In genomic region chr5:66613725-66614124, GRCm38 (mm10) we compare ENCODE assay signal across 22 mouse cellular contexts. TPM values are rescaled to one million over a fixed set of nuclear protein-coding genes. Genes with fewer than 3 reads are reported as not detected.
A peak's percentile ranks its signal among the peaks of the same experiment; 100 is the strongest.
DNase-seq lines count a peak whose midpoint lies in the region; ATAC-seq and TF ChIP-seq lines count a peak whose summit lies in the region.
"Had no signal": no experiment of that assay in that cellular context is flagged by ENCODE, and none has a peak within 500 bp of the region (broad histone marks: within the 10 kb centered on the region; RNA-seq: fewer than 3 reads in every experiment).

No protein-coding gene starts in this region.

- no peak overlapping the region for H3ac ChIP-seq in myocyte (ENCODE audit: control insufficient read depth, insufficient read length)

- H3K4me3 ChIP-seq in hindbrain, embryonic 12.5 days = no peak overlapping the region
- no peak overlapping the region for H3K4me3 ChIP-seq in hindbrain, embryonic 10.5 days
- H3K4me3 ChIP-seq in kidney, postnatal 0 days (replicated peaks; ENCODE audit: low read depth, low read length) = no peak overlapping the region
- no peak overlapping the region for H3K4me3 ChIP-seq in myocyte
- H3K4me3 ChIP-seq: embryonic facial prominence, embryonic 13.5 days; erythroblast, embryonic 14.5 days; forebrain, embryonic 12.5 days; hindbrain, embryonic 15.5 days; midbrain, embryonic 10.5 days had no signal

- no peak overlapping the region for H3K4me2 ChIP-seq in hindbrain, embryonic 12.5 days (replicated peaks)
- H3K4me2 ChIP-seq in kidney, postnatal 0 days (ENCODE audit: low read length) = no peak overlapping the region
- H3K4me2 ChIP-seq in myocyte (ENCODE audit: low read depth) = peak overlapping the region; percentile 85
- H3K4me2 ChIP-seq: forebrain, embryonic 12.5 days; hindbrain, embryonic 15.5 days; lung, embryonic 14.5 days had no signal

- no peaks in the 10 kb centered on the region for H3K27me3 ChIP-seq in hindbrain, embryonic 12.5 days
- H3K27me3 ChIP-seq in hindbrain, embryonic 10.5 days (ENCODE audit: insufficient read depth, poor library complexity, severe bottlenecking) = no peaks in the 10 kb centered on the region
- no peaks in the 10 kb centered on the region for H3K27me3 ChIP-seq in kidney, postnatal 0 days (ENCODE audit: insufficient read depth, low read length)
- H3K27me3 ChIP-seq in myocyte (ENCODE audit: control insufficient read depth, insufficient read depth, insufficient read length) = no peaks in the 10 kb centered on the region
- H3K27me3 ChIP-seq: embryonic facial prominence, embryonic 13.5 days; forebrain, embryonic 12.5 days; hindbrain, embryonic 15.5 days had no signal

- TF ChIP-seq CTCF in kidney, postnatal 0 days (IDR thresholded peaks at IDR 0.05; ENCODE audit: low read depth) = no peak

- peak; percentile 32 for ATAC-seq in frontal cortex, adult (ENCODE audit: low TSS enrichment)
- no peak for ATAC-seq in hindbrain, embryonic 12.5 days (ENCODE audit: low FRiP score)
- no peak for ATAC-seq in kidney, postnatal 0 days (replicated peaks; ENCODE audit: low FRiP score, low read depth)
- ATAC-seq: midbrain, embryonic 16.5 days had no signal

- no peak for TF ChIP-seq POLR2A in myocyte (IDR thresholded peaks at IDR 0.05; ENCODE audit: insufficient read length, low read depth)

- peak overlapping the region; percentile 52; the same call in 1 of the 2 replicates for H3K27ac ChIP-seq in hindbrain, embryonic 12.5 days
- no peak overlapping the region for H3K27ac ChIP-seq in hindbrain, embryonic 10.5 days
- H3K27ac ChIP-seq in kidney, postnatal 0 days = peak overlapping the region; percentile 58
- H3K27ac ChIP-seq: embryonic facial prominence, embryonic 13.5 days; forebrain, embryonic 12.5 days; liver, embryonic 14.5 days had no signal

- no peaks in the 10 kb centered on the region for H3K36me3 ChIP-seq in hindbrain, embryonic 12.5 days
- H3K36me3 ChIP-seq in hindbrain, embryonic 10.5 days = no peaks in the 10 kb centered on the region
- H3K36me3 ChIP-seq in kidney, postnatal 0 days (ENCODE audit: insufficient read depth, low read length) = no peaks in the 10 kb centered on the region
- no peaks in the 10 kb centered on the region for H3K36me3 ChIP-seq in myocyte (ENCODE audit: control insufficient read depth, insufficient read depth)
- H3K36me3 ChIP-seq: embryonic facial prominence, embryonic 13.5 days; forebrain, embryonic 12.5 days; hindbrain, embryonic 15.5 days; midbrain, embryonic 10.5 days had no signal

- H3K79me2 ChIP-seq in myocyte (ENCODE audit: control insufficient read depth, insufficient read depth) = peaks cover 92% of the 10 kb centered on the region

- no peak for DNase-seq in frontal cortex, postnatal 25 days (ENCODE audit: low spot score in 2 of 2)
- DNase-seq in hindbrain, embryonic 10.5 days (ENCODE audit: low spot score) = no peak
- peak; percentile 65 for DNase-seq in kidney, postnatal 0 days (ENCODE audit: low spot score)
- DNase-seq in kidney, adult 9 months = no peak
- no peak for DNase-seq in adipocyte (ENCODE audit: low spot score)
- DNase-seq: adrenal gland, postnatal 14 days; cerebellum, adult 8-10 months; embryo, embryonic 11 days; gastrocnemius, postnatal 10 days; kidney, postnatal 10 days; lung, embryonic 14.5 days; right cerebral cortex, postnatal 14 days had no signal

- no peak overlapping the region for H3K9ac ChIP-seq in hindbrain, embryonic 12.5 days
- no peak overlapping the region for H3K9ac ChIP-seq in kidney, postnatal 0 days (ENCODE audit: low read depth, low read length)
- H3K9ac ChIP-seq: embryonic facial prominence, embryonic 13.5 days; forebrain, embryonic 12.5 days; hindbrain, embryonic 15.5 days; liver, embryonic 14.5 days; lung, embryonic 14.5 days had no signal

- 71% methylated on average over 3 of the region's 3 CpGs for WGBS in hindbrain, embryonic 12.5 days
- WGBS in hindbrain, embryonic 10.5 days = 68% methylated on average over 3 of the region's 3 CpGs
- 20% methylated on average over 3 of the region's 3 CpGs for WGBS in kidney, postnatal 0 days

- peaks cover 37% of the 10 kb centered on the region for H3K4me1 ChIP-seq in hindbrain, embryonic 12.5 days
- peaks cover 50% of the 10 kb centered on the region for H3K4me1 ChIP-seq in hindbrain, embryonic 10.5 days (replicated peaks)
- peaks cover 50% of the 10 kb centered on the region for H3K4me1 ChIP-seq in kidney, postnatal 0 days (replicated peaks; ENCODE audit: insufficient read depth, low read length)

- H3K9me3 ChIP-seq in hindbrain, embryonic 12.5 days (replicated peaks) = no peaks in the 10 kb centered on the region
- no peaks in the 10 kb centered on the region for H3K9me3 ChIP-seq in hindbrain, embryonic 10.5 days
- H3K9me3 ChIP-seq in kidney, postnatal 0 days (replicated peaks; ENCODE audit: low read length) = no peaks in the 10 kb centered on the region
- H3K9me3 ChIP-seq: embryonic facial prominence, embryonic 13.5 days; forebrain, embryonic 12.5 days; hindbrain, embryonic 15.5 days; midbrain, embryonic 10.5 days had no signal

TF ChIP-seq in myocyte, 11 proteins besides CTCF, POLR2A, EP300 and RAD21:
- no peak for TF ChIP-seq USF1 (IDR thresholded peaks at IDR 0.05; ENCODE audit: low read depth)
- TF ChIP-seq E2F4 (IDR thresholded peaks at IDR 0.05; ENCODE audit: insufficient read depth) = no peak
- TF ChIP-seq REST (IDR thresholded peaks at IDR 0.05; ENCODE audit: insufficient read depth, insufficient read length) = no peak
- no peak for TF ChIP-seq SRF (IDR thresholded peaks at IDR 0.05; ENCODE audit: control insufficient read depth, insufficient read length, low read depth)
- no peak for TF ChIP-seq CEBPB (IDR thresholded peaks at IDR 0.05; ENCODE audit: insufficient read depth, poor library complexity, severe bottlenecking)
- no peak for TF ChIP-seq TCF12 (IDR thresholded peaks at IDR 0.05; ENCODE audit: insufficient read depth, poor library complexity, severe bottlenecking)
- no peak for TF ChIP-seq MYOG (IDR thresholded peaks at IDR 0.05; ENCODE audit: control insufficient read depth in 1 of 3, insufficient read depth in 1 of 3, insufficient read length in 2 of 3, low read depth in 2 of 3)
- TF ChIP-seq POLR2AphosphoS2 (IDR thresholded peaks at IDR 0.05; ENCODE audit: insufficient read length, low read depth) = no peak
- no peak for TF ChIP-seq MYOD1 (IDR thresholded peaks at IDR 0.05; ENCODE audit: control insufficient read depth in 1 of 3, insufficient read length in 2 of 3, low read depth in 2 of 3)
- TF ChIP-seq TCF3 (IDR thresholded peaks at IDR 0.05; ENCODE audit: insufficient read length, low read depth) = no peak

RNA-seq across cellular contexts. Expression of gene Apbb2, which starts 4.9 kb away (rescaled TPM):
- 82.4 and 99.6 TPM in 2 replicates for polyA plus RNA-seq in hindbrain, embryonic 12.5 days (2016; fragmentation: Nextera tagmentation; extraction: Ambion mirVana)
- 28.2 and 44.4 TPM in 2 replicates for polyA plus RNA-seq in hindbrain, embryonic 10.5 days (2016; fragmentation: Nextera tagmentation; extraction: Ambion mirVana)
- polyA plus RNA-seq in kidney, postnatal 0 days (2015; fragmentation: Nextera tagmentation; extraction: Ambion mirVana) = 47.0 and 52.7 TPM in 2 replicates
- polyA plus RNA-seq in myocyte (2012; fragmentation: generic; extraction: Trizol) = 19.1 TPM
